Mouse (Mus musculus) liver, embryonic 14.5 days (tissue): Measurements from ENCODE around the gene Rora. TPM values are rescaled to one million over a fixed set of nuclear protein-coding genes. Genes with fewer than 3 reads are reported as not detected.

ENCODE experiments used
- ATAC-seq: fragments of 200-750 bp; cut with Nextera tagmentation; 2 replicates; pipeline ENCODE4 v1.8.0; 2017; ENCODE audit warnings: moderate number of reproducible peaks, mild to moderate bottlenecking, moderate library complexity; ENCODE audit not compliant: insufficient read depth
- DNase-seq, 3 experiments: peaks; one replicate each; pipeline ENCODE4 v3.0.0-alpha.2; 2012 to 2013; ENCODE audit warnings: low read depth in 3 of 3, low spot score in 3 of 3
- H3K27ac ChIP-seq: fragments of 300-500 bp; sonication (generic); 2 replicates; pipeline ENCODE4 v1.5.1; 2014; ENCODE audit warnings: moderate library complexity, mild to moderate bottlenecking, control low read depth, inconsistent platforms
- H3K27me3 ChIP-seq: fragments of 300-500 bp; sonication (generic); 2 replicates; pipeline ENCODE4 v1.6.1; 2014; ENCODE audit warnings: mild to moderate bottlenecking, low read length, moderate library complexity; ENCODE audit not compliant: control insufficient read depth, insufficient read depth
- H3K36me3 ChIP-seq: fragments of 300-500 bp; sonication (generic); replicated peaks from 2 replicates; pipeline ENCODE4 v1.6.1; 2014; ENCODE audit warnings: low read depth; ENCODE audit not compliant: control insufficient read depth, insufficient read depth
- H3K4me1 ChIP-seq, 2 experiments: fragments of 200-500 bp in 1 of 2; fragments of 300-500 bp in 1 of 2; sonication (generic) in 1 of 2; replicated peaks; 2 replicates each; pipeline ENCODE4 v1.6.1; 2012 to 2014; ENCODE audit warnings: antibody characterized with exemption in 1 of 2, inconsistent platforms in 1 of 2, low read length in 1 of 2; ENCODE audit not compliant: control insufficient read depth in 2 of 2, insufficient read depth in 2 of 2
- H3K4me2 ChIP-seq: fragments of 300-500 bp; sonication (generic); 2 replicates; pipeline ENCODE4 v1.6.1; 2014; ENCODE audit warnings: low read depth, mild to moderate bottlenecking, control low read depth, moderate library complexity
- H3K4me3 ChIP-seq, 2 experiments: fragments of 200-500 bp in 1 of 2; fragments of 300-500 bp in 1 of 2; sonication (generic) in 1 of 2; 2 replicates each; pipeline ENCODE4 v1.5.1; 2012 to 2014; ENCODE audit warnings: low read depth in 2 of 2, low read length in 2 of 2, mild to moderate bottlenecking in 2 of 2, control low read depth in 1 of 2, inconsistent platforms in 1 of 2, moderate library complexity in 1 of 2; ENCODE audit not compliant: insufficient read depth in 1 of 2
- H3K9ac ChIP-seq: fragments of 300-500 bp; sonication (generic); replicated peaks from 2 replicates; pipeline ENCODE4 v1.6.1; 2014; ENCODE audit warnings: mild to moderate bottlenecking, control low read depth, moderate library complexity
- H3K9me3 ChIP-seq: fragments of 300-500 bp; sonication (generic); 2 replicates; pipeline ENCODE4 v1.6.1; 2016; ENCODE audit warnings: low read length, mixed read lengths; ENCODE audit not compliant: control insufficient read depth
- CTCF ChIP-seq: IDR thresholded peaks from 2 replicates; pipeline ENCODE4 v1.5.1; 2016; ENCODE audit warnings: antibody characterized with exemption, low read depth, control low read depth
- EP300 ChIP-seq: IDR thresholded peaks from 2 replicates; pipeline ENCODE4 v1.6.1; 2016; ENCODE audit warnings: antibody characterized with exemption, low read depth
- WGBS: fragments of 180-500 bp; shearing (Covaris S2); extraction: QIAGEN DNeasy Blood & Tissue Kit; methylation state at CpG from one replicate; pipeline ENCODE4 v1.1.7; 2014; ENCODE audit not compliant: insufficient replicate concordance; 5-methylcytosine and 5-hydroxymethylcytosine counted together
- polyA plus RNA-seq, 2 experiments: library from polyadenylated mRNA; depleted of rRNA in 1 of 2; stranded (reverse) in 1 of 2; unstranded in 1 of 2; fragments of >200 nt; fragmentation: Nextera tagmentation in 1 of 2; extraction: Ambion mirVana in 1 of 2; gene quantifications; 2 replicates each; pipeline versions ENCODE4 v1.2.1 to v1.2.3; 2012 to 2014

The Rora gene
- polyA plus RNA-seq, 2 experiments, result 0.85 to 2.9 TPM

DNA sequence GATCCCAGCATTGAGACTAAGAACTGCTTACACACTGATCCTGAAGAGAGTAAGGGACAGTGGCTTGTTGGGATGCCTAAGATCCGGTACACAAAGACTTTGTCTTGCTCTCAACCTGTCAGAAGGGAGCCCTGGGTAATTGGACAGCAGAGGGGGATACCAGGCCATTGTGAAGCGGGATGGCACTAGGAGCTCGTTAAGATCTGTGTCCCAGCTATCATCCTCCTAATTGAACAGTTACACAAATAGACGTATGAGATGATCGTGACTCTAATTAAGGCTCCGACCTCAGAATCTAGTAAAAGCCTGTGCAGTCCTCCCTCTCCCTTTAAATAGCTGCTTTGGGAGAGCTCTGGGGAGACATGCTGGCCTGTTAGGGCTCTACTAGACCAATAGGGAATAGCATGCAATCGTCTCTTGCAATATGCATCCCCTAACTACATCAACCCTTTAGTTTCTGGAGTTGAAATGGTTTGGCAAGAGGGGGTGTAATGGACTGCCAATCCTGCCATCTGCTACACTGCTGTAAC is 359.7 kb downstream of the Rora start:
- Histone ChIP-seq H3K4me1 (no peaks in the 10 kb centered on the region), H3K27me3 (no peaks in the 10 kb centered on the region), H3K9me3 (no peaks in the 10 kb centered on the region), H3K4me2 (no peak overlapping the region), H3K9ac (no peak overlapping the region), H3K27ac (no peak overlapping the region), H3K4me3 (no peak overlapping the region), H3K36me3 (no peaks in the 10 kb centered on the region)
- TF ChIP-seq CTCF (no peak), EP300 (no peak)
- ATAC-seq (no peak), DNase-seq (no peak)
- 74% methylated on average over 7 of the region's 7 CpGs for WGBS

DNA sequence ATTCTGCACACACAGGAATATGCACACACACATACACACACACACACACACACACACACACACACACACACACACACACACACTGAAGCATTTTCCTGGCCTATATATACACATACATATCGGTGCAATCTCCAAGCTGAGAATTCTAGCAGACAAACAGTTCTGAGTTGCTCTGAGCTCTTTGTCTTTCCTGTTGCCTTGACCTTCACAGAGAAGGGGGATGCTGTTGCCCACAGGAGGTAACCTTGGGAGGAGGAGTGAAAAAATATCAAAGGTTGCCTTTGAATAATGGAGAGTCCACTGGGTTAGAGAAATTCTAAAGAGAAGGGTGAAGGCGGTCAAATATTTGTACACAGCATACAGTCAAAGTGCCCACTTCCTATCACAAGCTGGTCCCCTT is 360.6 kb downstream of the Rora start:
- no peak overlapping the region for H3K27ac ChIP-seq
- no peaks in the 10 kb centered on the region for H3K27me3 ChIP-seq
- 62% methylated on average over 2 of the region's 2 CpGs for WGBS
- no peaks in the 10 kb centered on the region for H3K4me1 ChIP-seq
- DNase-seq, result no peak
- TF ChIP-seq EP300, result no peak
- TF ChIP-seq CTCF, result no peak
- H3K4me2 ChIP-seq, result no peak overlapping the region
- ATAC-seq, result no peak
- H3K9ac ChIP-seq, result no peak overlapping the region
- no peaks in the 10 kb centered on the region for H3K36me3 ChIP-seq
- no peak overlapping the region for H3K4me3 ChIP-seq
- no peaks in the 10 kb centered on the region for H3K9me3 ChIP-seq

DNA sequence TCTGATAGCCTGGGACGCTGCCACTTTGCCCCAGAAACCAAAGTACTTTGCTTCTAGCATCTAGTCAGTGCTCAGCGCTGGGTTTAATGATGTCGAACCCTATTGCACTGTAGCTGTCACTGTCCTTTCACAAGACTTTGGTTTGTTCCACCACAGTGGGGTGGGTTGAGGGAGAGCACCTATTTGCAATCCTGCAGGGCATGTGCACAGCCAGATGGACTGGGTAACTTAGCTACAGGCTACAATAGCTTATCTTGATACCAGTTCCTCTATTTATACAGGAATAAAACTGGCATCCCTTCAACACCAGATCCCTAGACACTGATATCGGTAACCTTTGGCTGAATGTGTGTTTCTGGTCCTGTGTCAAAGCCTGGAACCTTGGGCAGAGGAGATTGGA is 366.8 kb downstream of the Rora start:
- 73% methylated on average over 4 of the region's 4 CpGs for WGBS
- Histone ChIP-seq H3K4me2 (no peak overlapping the region), H3K27ac (no peak overlapping the region), H3K4me3 (no peak overlapping the region), H3K9me3 (no peaks in the 10 kb centered on the region), H3K36me3 (no peaks in the 10 kb centered on the region), H3K4me1 (no peaks in the 10 kb centered on the region), H3K9ac (no peak overlapping the region), H3K27me3 (no peaks in the 10 kb centered on the region)
- no peak for TF ChIP-seq EP300
- DNase-seq, result no peak
- no peak for ATAC-seq

DNA sequence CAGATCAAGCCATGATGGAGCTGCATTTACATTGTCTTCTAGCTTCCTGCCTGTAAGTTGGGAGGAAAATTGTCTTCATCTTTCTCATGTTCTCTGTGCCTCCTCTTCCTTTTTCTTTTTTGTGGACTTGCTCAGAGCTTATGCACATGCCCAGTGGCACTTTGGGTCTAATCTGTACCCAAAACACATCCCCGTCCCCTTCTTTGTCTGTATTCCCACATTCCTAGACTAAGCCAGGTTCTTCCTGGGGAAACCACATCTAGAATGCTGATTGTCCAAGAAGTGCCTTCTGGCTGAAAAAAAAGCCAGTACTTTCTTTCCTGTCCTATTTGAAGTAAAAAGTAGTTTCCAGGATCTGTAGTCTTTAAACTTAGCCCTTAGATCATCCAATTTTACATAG is 367.9 kb downstream of the Rora start:
- Histone ChIP-seq H3K27ac (no peak overlapping the region), H3K36me3 (no peaks in the 10 kb centered on the region), H3K4me3 (no peak overlapping the region), H3K9me3 (no peaks in the 10 kb centered on the region), H3K4me1 (no peaks in the 10 kb centered on the region), H3K27me3 (no peaks in the 10 kb centered on the region), H3K9ac (no peak overlapping the region), H3K4me2 (no peak overlapping the region)
- no peak for ATAC-seq
- no peak for DNase-seq
- TF ChIP-seq EP300 (no peak), CTCF (no peak)
- WGBS, result 52% methylated on average over 1 of the region's 1 CpGs

DNA sequence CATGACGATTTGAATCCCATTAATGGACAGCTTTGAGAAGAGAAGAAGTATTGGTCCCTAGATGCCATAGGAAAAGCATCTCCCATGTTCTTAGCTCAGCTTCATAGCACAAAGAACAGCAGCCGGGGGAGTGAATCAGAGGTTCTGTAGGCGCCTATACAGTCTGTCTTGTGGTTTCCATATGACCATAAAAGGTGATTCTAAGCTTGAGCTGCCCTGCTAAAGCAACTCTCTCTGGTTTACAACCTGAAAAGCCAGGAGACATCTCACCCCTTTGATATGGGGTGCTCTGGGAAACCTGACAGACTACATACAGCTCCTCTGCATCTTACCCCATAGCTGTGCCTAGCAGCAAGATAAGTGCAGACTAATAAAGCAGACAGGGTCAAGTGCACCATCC is 369.7 kb downstream of the Rora start:
- Histone ChIP-seq H3K4me1 (no peaks in the 10 kb centered on the region), H3K27ac (no peak overlapping the region), H3K9me3 (no peaks in the 10 kb centered on the region), H3K4me3 (no peak overlapping the region), H3K4me2 (no peak overlapping the region), H3K36me3 (no peaks in the 10 kb centered on the region), H3K9ac (no peak overlapping the region), H3K27me3 (no peaks in the 10 kb centered on the region)
- ATAC-seq (no peak), DNase-seq (no peak)
- TF ChIP-seq CTCF (no peak), EP300 (no peak)
- WGBS, result 37% methylated on average over 3 of the region's 3 CpGs

DNA sequence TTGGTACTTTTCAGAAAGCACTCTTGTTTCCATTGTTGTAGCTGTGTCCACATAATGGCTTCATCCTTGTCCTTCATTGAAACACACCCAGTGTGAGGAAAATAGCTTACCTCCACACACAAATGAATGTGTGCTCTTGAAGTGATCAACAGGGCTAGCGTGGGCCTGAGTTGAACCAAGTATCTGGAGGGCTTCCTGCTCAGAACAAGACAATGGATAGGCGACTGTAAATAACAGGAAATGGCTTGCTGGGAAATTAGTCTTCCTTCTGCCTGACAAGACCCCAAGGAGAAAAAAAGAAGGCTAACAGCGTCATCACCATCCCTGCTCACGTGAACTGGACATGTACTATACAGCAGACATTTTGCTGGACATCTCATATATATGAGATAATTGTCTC is 374.6 kb downstream of the Rora start:
- DNase-seq (no peak), ATAC-seq (no peak)
- H3K9me3 ChIP-seq, result no peaks in the 10 kb centered on the region
- TF ChIP-seq CTCF (no peak), EP300 (no peak)
- no peaks in the 10 kb centered on the region for H3K36me3 ChIP-seq
- 32% methylated on average over 4 of the region's 4 CpGs for WGBS
- H3K4me1 ChIP-seq, result no peaks in the 10 kb centered on the region
- no peak overlapping the region for H3K4me3 ChIP-seq
- H3K9ac ChIP-seq, result no peak overlapping the region
- no peaks in the 10 kb centered on the region for H3K27me3 ChIP-seq
- H3K4me2 ChIP-seq, result no peak overlapping the region
- no peak overlapping the region for H3K27ac ChIP-seq
